ENCODE assay signal across 7 mouse cellular contexts in genomic region chr9:98425351-98425880, GRCm38 (mm10). TPM values are rescaled to one million over a fixed set of nuclear protein-coding genes. Genes with fewer than 3 reads are reported as not detected.
DNase-seq lines count a peak whose midpoint lies in the region; ATAC-seq and TF ChIP-seq lines count a peak whose summit lies in the region.

No protein-coding gene starts in this region.

- no peak for DNase-seq in lung, postnatal 0 days (ENCODE audit: low spot score)
- no peak for DNase-seq in lung, postnatal 4 days
- DNase-seq in urinary bladder, adult 18-20 months (ENCODE audit: low spot score in 2 of 2) = no peak
- no peak for DNase-seq in cerebellum, postnatal 14 days
- DNase-seq in layer of hippocampus, adult 9-10 months (ENCODE audit: low spot score) = no peak

- peak overlapping the region; percentile 77 for H3K4me2 ChIP-seq in lung, postnatal 0 days (replicated peaks; ENCODE audit: low read depth, low read length)
- H3K4me2 ChIP-seq in forebrain, embryonic 15.5 days (replicated peaks) = peak overlapping the region; percentile 86
- H3K4me2 ChIP-seq in liver, embryonic 15.5 days = peak overlapping the region; percentile 59

- TF ChIP-seq EP300 in lung, postnatal 0 days (IDR thresholded peaks at IDR 0.05) = no peak

- H3K27me3 ChIP-seq in lung, postnatal 0 days (replicated peaks; ENCODE audit: insufficient read depth, low read length) = no peaks in the 10 kb centered on the region
- 0 out of 2 replicates have a peak, but pooled peaks cover 4% of the 10 kb centered on the region for H3K27me3 ChIP-seq in forebrain, embryonic 15.5 days
- H3K27me3 ChIP-seq in liver, embryonic 15.5 days = peaks cover 41% of the 10 kb centered on the region

- peak overlapping the region; percentile 43 for H3K27ac ChIP-seq in lung, postnatal 0 days (ENCODE audit: low read length)
- H3K27ac ChIP-seq in forebrain, embryonic 15.5 days (replicated peaks) = no peak overlapping the region
- peak overlapping the region; percentile 9; the same call in 1 of the 2 replicates for H3K27ac ChIP-seq in liver, embryonic 15.5 days (replicated peaks)

- H3K4me3 ChIP-seq in lung, postnatal 0 days (ENCODE audit: low read depth, low read length) = peak overlapping the region; percentile 56
- peak overlapping the region; percentile 59 for H3K4me3 ChIP-seq in forebrain, embryonic 15.5 days
- peak overlapping the region; percentile 54 for H3K4me3 ChIP-seq in liver, embryonic 15.5 days (replicated peaks)

- H3K4me1 ChIP-seq in lung, postnatal 0 days (ENCODE audit: insufficient read depth, low read depth, low read length) = peaks cover 13% of the 10 kb centered on the region
- H3K4me1 ChIP-seq in forebrain, embryonic 15.5 days = peaks cover 31% of the 10 kb centered on the region
- H3K4me1 ChIP-seq in liver, embryonic 15.5 days (replicated peaks) = peaks cover 35% of the 10 kb centered on the region

- H3K36me3 ChIP-seq in lung, postnatal 0 days (ENCODE audit: insufficient read depth, low read length) = no peaks in the 10 kb centered on the region
- H3K36me3 ChIP-seq in forebrain, embryonic 15.5 days = no peaks in the 10 kb centered on the region
- no peaks in the 10 kb centered on the region for H3K36me3 ChIP-seq in liver, embryonic 15.5 days (replicated peaks)

- H3K9me3 ChIP-seq in lung, postnatal 0 days (ENCODE audit: low read length) = no peaks in the 10 kb centered on the region
- H3K9me3 ChIP-seq in forebrain, embryonic 15.5 days = no peaks in the 10 kb centered on the region
- no peaks in the 10 kb centered on the region for H3K9me3 ChIP-seq in liver, embryonic 15.5 days (replicated peaks)

- peak overlapping the region; percentile 56; the same call in 1 of the 2 replicates for H3K9ac ChIP-seq in lung, postnatal 0 days (replicated peaks; ENCODE audit: low read depth)
- peak overlapping the region; percentile 70; the same call in 1 of the 2 replicates for H3K9ac ChIP-seq in forebrain, embryonic 15.5 days (replicated peaks)
- H3K9ac ChIP-seq in liver, embryonic 15.5 days = 0 out of 2 replicates have a peak overlapping the region, but pooled peaks have one; percentile 40

- no peak for ATAC-seq in lung, postnatal 0 days
- 0 out of 2 replicates have a peak, but pooled peaks have one; percentile 9 for ATAC-seq in forebrain, embryonic 15.5 days (replicated peaks)
- no peak for ATAC-seq in liver, embryonic 15.5 days (ENCODE audit: insufficient read depth)

- WGBS in lung, postnatal 0 days = 13% methylated on average over 19 of the region's 19 CpGs
- 11% methylated on average over 19 of the region's 19 CpGs for WGBS in forebrain, embryonic 15.5 days
- 13% methylated on average over 19 of the region's 19 CpGs for WGBS in liver, embryonic 15.5 days (ENCODE audit: insufficient replicate concordance)

- TF ChIP-seq CTCF in lung, postnatal 0 days (IDR thresholded peaks at IDR 0.05) = no peak

RNA-seq across cellular contexts. Expression of gene Rbp1, which starts 2.7 kb away (rescaled TPM):
- 67.5 and 72.6 TPM in 2 replicates for polyA plus RNA-seq in lung, postnatal 0 days (2015; fragmentation: Nextera tagmentation; extraction: Ambion mirVana)
- 42.7 and 49.4 TPM in 2 replicates for polyA plus RNA-seq in forebrain, embryonic 15.5 days (2015; fragmentation: Nextera tagmentation; extraction: Ambion mirVana)
- polyA plus RNA-seq in liver, embryonic 15.5 days (2015; fragmentation: Nextera tagmentation; extraction: Ambion mirVana) = 38.6 and 39.9 TPM in 2 replicates
